Mouse (Mus musculus) lung, adult 2 months (tissue): ENCODE data around the gene Rpgrip1l. TPM values are rescaled to one million over a fixed set of nuclear protein-coding genes. Genes with fewer than 3 reads are reported as not detected.
A peak's percentile ranks its signal among the peaks of the same experiment; 100 is the strongest.

ENCODE experiments used
- DNase-seq: peaks from one replicate; pipeline ENCODE4 v3.0.0; 2022
- H3K4me1 ChIP-seq: fragments of 200-500 bp; 2 replicates; pipeline ENCODE4 v1.6.1; 2011; ENCODE audit warnings: low read length; ENCODE audit not compliant: control insufficient read depth, insufficient read depth
- H3K4me3 ChIP-seq: fragments of 200-500 bp; replicated peaks from 2 replicates; pipeline ENCODE3; 2011; ENCODE audit warnings: low read depth, mild to moderate bottlenecking, control low read depth, low read length; ENCODE audit errors: extremely low read depth
- CTCF ChIP-seq: fragments of 200-500 bp; IDR thresholded peaks from 2 replicates; pipeline ENCODE4 v1.5.1; 2011; ENCODE audit warnings: mild to moderate bottlenecking, low read length, control low read depth; ENCODE audit not compliant: insufficient read depth
- POLR2A ChIP-seq: fragments of 200-500 bp; IDR thresholded peaks from 2 replicates; pipeline ENCODE4 v1.6.1; 2011; ENCODE audit warnings: low read depth, mild to moderate bottlenecking, control low read depth, low read length, borderline replicate concordance; ENCODE audit errors: extremely low read depth
- WGBS: fragments of 180-500 bp; shearing (Covaris S2); methylation state at CpG from one replicate; pipeline ENCODE4 v1.1.7; 2018; 5-methylcytosine and 5-hydroxymethylcytosine counted together
- polyA plus RNA-seq: library from polyadenylated mRNA; depleted of rRNA; stranded (reverse); fragments of >200 nt; gene quantifications from 2 replicates; pipeline ENCODE4 v1.2.3, GENCODE M21; 2012; rRNA removed

Rpgrip1l gene
- polyA plus RNA-seq, result 1.6 and 3.6 TPM in 2 replicates

DNA sequence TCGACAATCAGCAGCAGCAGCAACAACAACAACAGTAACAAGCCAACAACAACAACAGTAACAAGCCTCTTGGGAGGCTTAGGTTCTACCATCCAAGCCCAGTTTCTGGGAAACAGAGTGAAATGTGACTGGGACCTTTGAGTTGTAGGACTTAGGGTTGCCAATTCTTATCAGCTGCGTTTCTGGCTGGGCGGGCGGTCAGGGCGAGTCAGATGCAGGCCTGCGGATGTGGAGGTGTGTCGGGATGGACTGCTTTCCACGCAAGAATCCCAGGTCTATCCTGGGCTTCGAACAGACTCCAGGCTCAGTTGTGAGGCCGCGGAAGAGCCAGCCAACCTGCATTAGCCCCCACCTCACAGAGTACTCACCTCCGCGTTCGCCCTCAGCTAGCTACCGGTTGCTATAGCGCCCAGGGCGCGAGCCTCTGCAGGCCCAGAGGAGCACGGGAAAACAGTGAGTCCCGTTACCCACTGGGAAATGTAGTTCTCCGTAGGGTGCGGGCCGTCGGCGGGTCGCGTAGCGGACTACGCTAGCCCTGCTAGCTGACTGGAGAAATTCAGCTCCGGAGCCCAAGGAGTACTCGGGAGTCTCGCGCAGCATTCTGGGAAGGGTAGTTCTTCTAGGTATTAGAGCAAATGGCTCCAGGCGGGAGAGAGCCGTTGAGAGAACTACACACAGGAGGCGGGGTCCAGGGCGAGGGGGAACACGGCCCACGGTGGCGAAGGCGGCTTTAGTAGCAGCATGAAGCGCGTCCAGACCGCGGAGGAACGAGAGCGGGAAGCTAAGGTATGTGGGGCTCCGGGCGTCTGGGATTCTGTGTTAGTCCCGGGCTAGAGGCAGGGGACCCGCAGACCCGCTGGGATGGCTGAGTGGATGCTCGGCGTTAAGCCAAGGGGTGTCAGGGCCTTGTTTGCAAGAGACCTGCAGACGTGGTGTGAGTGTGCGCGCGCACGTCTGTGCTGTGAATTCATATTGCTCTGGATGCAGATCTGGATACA, at the start of gene Rpgrip1l, which contains the start of gene Fto:
Gene Rpgrip1l, minus strand, starts transcription at position 428 of the 998 bp plus-strand sequence.
Gene Fto, plus strand, starts transcription at position 691 of the 998 bp plus-strand sequence.
- Histone ChIP-seq H3K4me1 (no peaks in the 10 kb centered on the region; the same call in 1 of the 2 replicates), H3K4me3 (peak within 1 kb of the TSS; percentile 87)
- WGBS, result under 1% methylated on average over 59 of the region's 59 CpGs
- TF ChIP-seq POLR2A (peak; percentile 68; the same call in 1 of the 2 replicates), CTCF (no peak)
- DNase-seq, result peak; percentile 90

- H3K4me1 ChIP-seq, result peaks cover 10% of the 10 kb centered on the region
- no peak for TF ChIP-seq CTCF
- no peak for TF ChIP-seq POLR2A
- no peak overlapping the region for H3K4me3 ChIP-seq
- WGBS, result 78% methylated on average over 10 of the region's 10 CpGs
- DNase-seq, result no peak
Measured at GRCm38 (mm10) chr8:91360644-91361357, 47.7 kb upstream of the Rpgrip1l start.

DNA sequence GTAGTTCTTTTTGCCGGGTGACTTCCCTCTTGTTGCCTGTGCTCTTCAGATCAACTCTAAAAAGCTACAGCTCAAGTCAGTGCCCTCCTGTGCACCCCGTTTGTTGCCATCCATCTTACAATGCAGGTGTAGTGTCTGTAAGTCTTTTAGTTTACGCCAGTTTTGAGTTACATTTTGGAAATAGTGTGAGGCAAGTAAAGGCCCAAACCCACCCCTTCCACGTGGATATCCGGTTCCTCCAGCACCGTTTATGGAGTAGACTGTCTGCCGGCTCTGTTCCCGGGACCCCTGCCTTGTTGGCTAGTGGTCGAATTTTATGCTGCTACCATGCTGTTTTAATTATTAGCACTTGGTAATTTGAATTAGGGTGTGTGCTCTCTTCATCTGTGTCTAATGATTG, 46.4 kb upstream of the Rpgrip1l start:
- DNase-seq, result no peak
- WGBS, result 85% methylated on average over 9 of the region's 9 CpGs
- no peak for TF ChIP-seq POLR2A
- no peak for TF ChIP-seq CTCF
- Histone ChIP-seq H3K4me3 (no peak overlapping the region), H3K4me1 (peaks cover 10% of the 10 kb centered on the region)

GRCm38 (mm10) chr8:91358016-91358415, 45.0 kb upstream of the Rpgrip1l start:
- H3K4me3 ChIP-seq, result no peak overlapping the region
- H3K4me1 ChIP-seq, result peaks cover 10% of the 10 kb centered on the region
- 71% methylated on average over 5 of the region's 5 CpGs for WGBS
- no peak for DNase-seq
- no peak for TF ChIP-seq CTCF
- no peak for TF ChIP-seq POLR2A

DNA sequence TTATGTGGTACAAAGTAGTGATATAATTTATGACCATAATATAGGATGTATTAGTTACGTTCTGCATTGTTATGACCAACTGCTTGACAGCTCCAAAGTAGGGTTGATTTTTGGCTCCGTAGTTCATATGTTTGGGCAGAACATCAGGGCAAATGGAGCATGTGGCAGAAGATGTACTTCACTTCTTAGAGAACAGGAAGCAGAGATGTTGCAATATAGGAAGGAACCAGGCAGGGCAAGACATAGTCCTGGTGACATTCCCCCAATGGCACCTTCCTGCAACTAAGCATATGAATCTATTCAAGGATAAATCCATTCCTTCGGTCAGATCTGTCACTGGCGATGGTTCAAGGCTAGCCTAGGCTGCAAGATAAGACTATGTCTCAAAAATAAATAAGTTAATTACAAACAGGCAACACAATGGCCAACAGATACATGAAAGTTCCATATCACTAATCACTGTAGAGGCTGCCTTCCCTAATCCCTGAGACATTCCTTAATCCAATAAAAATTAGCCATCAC, 44.5 kb upstream of the Rpgrip1l start:
- TF ChIP-seq CTCF (no peak), POLR2A (no peak)
- no peak for DNase-seq
- WGBS, result 72% methylated on average over 4 of the region's 4 CpGs
- no peak overlapping the region for H3K4me3 ChIP-seq
- peaks cover 10% of the 10 kb centered on the region for H3K4me1 ChIP-seq

GRCm38 (mm10) chr8:91355956-91356699, 43.1 kb upstream of the Rpgrip1l start:
- no peak for TF ChIP-seq CTCF
- no peak for TF ChIP-seq POLR2A
- 72% methylated on average over 11 of the region's 11 CpGs for WGBS
- DNase-seq, result no peak
- H3K4me3 ChIP-seq, result no peak overlapping the region
- H3K4me1 ChIP-seq, result peaks cover 10% of the 10 kb centered on the region

DNA sequence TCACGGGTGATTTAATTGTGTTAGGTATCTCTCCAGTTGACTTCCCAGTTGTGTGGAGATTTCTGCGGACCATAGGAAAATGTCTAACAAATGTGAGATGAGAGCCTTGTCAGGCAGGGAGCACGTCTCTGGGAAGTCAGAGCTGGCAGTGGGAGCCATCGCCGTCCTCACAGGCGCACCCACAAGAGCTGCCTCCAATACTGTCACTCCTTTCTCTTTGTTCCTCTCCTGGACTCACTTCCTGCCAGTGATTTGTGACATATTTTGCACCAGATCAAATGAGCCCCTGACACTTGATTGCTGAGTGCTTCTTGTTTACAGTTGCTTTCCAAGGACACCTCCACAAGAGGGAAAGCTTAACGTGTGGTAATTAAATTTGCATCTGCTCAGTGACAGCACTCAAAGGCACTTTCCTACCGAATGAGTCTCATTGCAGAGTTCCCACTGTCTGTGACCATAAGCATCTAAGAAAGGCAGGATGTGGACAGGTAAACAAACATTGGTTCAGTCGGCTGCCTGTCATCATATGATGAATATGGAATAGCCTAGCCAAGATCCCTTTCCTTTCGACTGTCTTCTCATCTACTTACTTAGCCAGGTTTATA, 42.3 kb upstream of the Rpgrip1l start:
- WGBS, result 44% methylated on average over 10 of the region's 10 CpGs
- TF ChIP-seq CTCF, result no peak
- TF ChIP-seq POLR2A, result no peak
- Histone ChIP-seq H3K4me1 (peaks cover 9% of the 10 kb centered on the region), H3K4me3 (no peak overlapping the region)
- no peak for DNase-seq

DNA sequence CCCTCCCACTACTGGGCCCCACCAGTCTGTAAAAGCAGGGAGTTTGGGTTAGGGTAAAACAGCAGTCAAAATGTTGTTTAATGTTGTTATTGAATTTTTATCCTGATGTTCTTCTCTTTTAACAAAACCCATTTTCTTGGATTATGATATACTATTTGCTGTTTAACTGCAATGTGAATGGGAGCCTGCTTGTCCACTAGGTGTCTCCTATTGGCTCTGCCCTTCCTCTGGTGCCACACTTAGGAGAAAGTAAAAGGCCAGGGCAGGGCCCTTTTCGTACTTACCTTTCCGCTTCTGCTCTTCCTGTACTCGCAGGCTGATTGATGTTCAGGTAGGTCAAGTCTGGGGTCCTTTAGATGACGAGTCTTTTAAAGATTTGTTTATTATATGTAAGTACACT, 40.8 kb upstream of the Rpgrip1l start:
- no peak for TF ChIP-seq CTCF
- no peak for TF ChIP-seq POLR2A
- no peak for DNase-seq
- 85% methylated on average over 4 of the region's 4 CpGs for WGBS
- Histone ChIP-seq H3K4me3 (no peak overlapping the region), H3K4me1 (peaks cover 6% of the 10 kb centered on the region; the same call in 1 of the 2 replicates)

DNA sequence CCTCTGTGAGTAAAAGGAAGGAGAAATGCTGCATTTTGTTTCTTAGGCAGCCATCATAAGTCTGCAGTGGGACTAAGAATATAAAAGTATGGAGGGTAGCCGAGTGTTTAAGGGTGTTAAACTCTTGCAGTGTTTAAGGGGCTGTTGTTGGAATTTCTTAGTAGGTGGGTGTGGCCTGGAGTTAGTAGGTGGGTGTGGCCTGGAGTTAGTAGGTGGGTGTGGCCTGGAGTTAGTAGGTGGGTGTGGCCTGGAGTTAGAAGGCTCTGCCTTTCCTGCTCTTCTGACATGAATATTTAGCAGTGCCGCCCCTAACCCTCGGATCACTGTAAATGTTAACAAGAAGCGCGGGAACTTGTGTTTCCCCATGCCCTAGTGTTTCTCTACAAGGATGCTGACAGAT, 40.0 kb upstream of the Rpgrip1l start:
- no peak for DNase-seq
- WGBS, result 82% methylated on average over 5 of the region's 5 CpGs
- no peak for TF ChIP-seq POLR2A
- TF ChIP-seq CTCF, result no peak
- Histone ChIP-seq H3K4me3 (no peak overlapping the region), H3K4me1 (peaks cover 5% of the 10 kb centered on the region; the same call in 1 of the 2 replicates)
